Comparison of ENCODE assay signal across 14 mouse cellular contexts in the genomic region with DNA sequence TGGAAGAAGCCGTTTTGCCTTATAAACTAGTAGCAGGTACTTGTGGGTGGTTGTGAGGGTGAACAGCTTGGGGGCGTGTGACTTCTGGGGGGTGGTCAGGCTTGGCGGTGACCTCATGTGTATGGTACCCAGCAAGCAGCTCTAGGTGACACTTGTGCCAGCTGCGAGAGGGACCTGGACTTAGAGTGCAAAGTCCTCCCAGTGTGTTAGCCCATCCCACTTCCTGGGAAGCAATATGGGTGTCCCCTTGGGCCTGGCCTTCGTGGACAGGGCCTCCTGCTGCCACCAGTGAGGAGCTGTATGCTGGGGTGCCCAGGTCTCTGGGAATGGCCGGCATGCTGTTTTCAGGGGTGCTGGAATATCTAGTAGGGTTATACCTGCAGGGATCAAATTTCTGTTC. TPM values are rescaled to one million over a fixed set of nuclear protein-coding genes. Genes with fewer than 3 reads are reported as not detected.
DNase-seq lines count a peak whose midpoint lies in the region; ATAC-seq and TF ChIP-seq lines count a peak whose summit lies in the region.
"Had no signal": no experiment of that assay in that cellular context is flagged by ENCODE, and none has a peak within 500 bp of the region (broad histone marks: within the 10 kb centered on the region; RNA-seq: fewer than 3 reads in every experiment).

No protein-coding gene starts in this region.

- no peak overlapping the region for H3K4me3 ChIP-seq in kidney, embryonic 15.5 days (replicated peaks)
- H3K4me3 ChIP-seq in kidney, embryonic 14.5 days (ENCODE audit: low read length) = no peak overlapping the region
- peak overlapping the region; percentile 5; the same call in 1 of the 2 replicates for H3K4me3 ChIP-seq in testis, adult 2 months (ENCODE audit: control insufficient read depth, low read depth, low read length)
- peak overlapping the region; percentile 56 for H3K4me3 ChIP-seq in liver, embryonic 13.5 days (replicated peaks)
- no peak overlapping the region; the same call in 1 of the 2 replicates for H3K4me3 ChIP-seq in stomach, postnatal 0 days (ENCODE audit: low read depth, low read length)
- H3K4me3 ChIP-seq: heart, embryonic 15.5 days; limb, embryonic 12.5 days had no signal

- TF ChIP-seq CTCF in testis, adult 2 months (IDR thresholded peaks at IDR 0.05; ENCODE audit: control insufficient read depth, insufficient read depth, insufficient replicate concordance, low read depth, low read length) = no peak
- no peak for TF ChIP-seq CTCF in stomach, postnatal 0 days (IDR thresholded peaks at IDR 0.05; ENCODE audit: low read depth)

- 69% methylated on average over 6 of the region's 6 CpGs for WGBS in kidney, embryonic 15.5 days
- 77% methylated on average over 6 of the region's 6 CpGs for WGBS in kidney, embryonic 14.5 days
- WGBS in liver, embryonic 13.5 days (ENCODE audit: insufficient replicate concordance) = 61% methylated on average over 6 of the region's 6 CpGs
- WGBS in stomach, postnatal 0 days = 63% methylated on average over 6 of the region's 6 CpGs

- H3K9me3 ChIP-seq in kidney, embryonic 15.5 days (replicated peaks) = no peaks in the 10 kb centered on the region
- H3K9me3 ChIP-seq in kidney, embryonic 14.5 days (ENCODE audit: control insufficient read depth, low read length) = no peaks in the 10 kb centered on the region
- H3K9me3 ChIP-seq in liver, embryonic 13.5 days (replicated peaks) = no peaks in the 10 kb centered on the region
- no peaks in the 10 kb centered on the region for H3K9me3 ChIP-seq in stomach, postnatal 0 days (ENCODE audit: control insufficient read depth, low read length)
- H3K9me3 ChIP-seq: heart, embryonic 15.5 days; limb, embryonic 12.5 days had no signal

- 0 out of 2 replicates have a peak overlapping the region, but pooled peaks have one; percentile 3 for H3K4me2 ChIP-seq in kidney, embryonic 15.5 days
- H3K4me2 ChIP-seq in kidney, embryonic 14.5 days (replicated peaks; ENCODE audit: low read depth, low read length) = no peak overlapping the region
- H3K4me2 ChIP-seq in liver, embryonic 13.5 days = peak overlapping the region; percentile 57
- peak overlapping the region; percentile 62 for H3K4me2 ChIP-seq in stomach, postnatal 0 days (replicated peaks; ENCODE audit: low read depth)
- H3K4me2 ChIP-seq: heart, embryonic 15.5 days; limb, embryonic 12.5 days had no signal

- H3K36me3 ChIP-seq in kidney, embryonic 15.5 days = no peaks in the 10 kb centered on the region
- H3K36me3 ChIP-seq in kidney, embryonic 14.5 days (ENCODE audit: control insufficient read depth, insufficient read depth, low read length) = no peaks in the 10 kb centered on the region
- H3K36me3 ChIP-seq in testis, adult 2 months (ENCODE audit: control insufficient read depth, insufficient read depth, low read length) = no peaks in the 10 kb centered on the region
- peaks cover 17% of the 10 kb centered on the region for H3K36me3 ChIP-seq in liver, embryonic 13.5 days
- peaks cover 5% of the 10 kb centered on the region; the same call in 1 of the 2 replicates for H3K36me3 ChIP-seq in stomach, postnatal 0 days (ENCODE audit: control insufficient read depth, insufficient read depth, low read length)
- H3K36me3 ChIP-seq: heart, embryonic 15.5 days; limb, embryonic 12.5 days had no signal

- TF ChIP-seq EP300 in stomach, postnatal 0 days (optimal IDR thresholded peaks at IDR 0.05) = no peak

- peaks cover 43% of the 10 kb centered on the region for H3K4me1 ChIP-seq in kidney, embryonic 15.5 days
- peaks cover 26% of the 10 kb centered on the region for H3K4me1 ChIP-seq in kidney, embryonic 14.5 days (ENCODE audit: control insufficient read depth, insufficient read depth, low read length)
- peaks cover 8% of the 10 kb centered on the region for H3K4me1 ChIP-seq in testis, adult 2 months (ENCODE audit: control insufficient read depth, insufficient read depth, low read length)
- H3K4me1 ChIP-seq in liver, embryonic 13.5 days (replicated peaks) = peaks cover 51% of the 10 kb centered on the region
- peaks cover 9% of the 10 kb centered on the region; the same call in 1 of the 2 replicates for H3K4me1 ChIP-seq in stomach, postnatal 0 days (replicated peaks; ENCODE audit: control insufficient read depth, insufficient read depth)

- H3K27me3 ChIP-seq in kidney, embryonic 15.5 days = peaks cover 2% of the 10 kb centered on the region; the same call in 1 of the 2 replicates
- H3K27me3 ChIP-seq in kidney, embryonic 14.5 days (ENCODE audit: control insufficient read depth, insufficient read depth, low read length) = no peaks in the 10 kb centered on the region; the same call in 1 of the 2 replicates
- no peaks in the 10 kb centered on the region for H3K27me3 ChIP-seq in testis, adult 2 months (ENCODE audit: control insufficient read depth, insufficient read depth, low read length)
- H3K27me3 ChIP-seq in liver, embryonic 13.5 days = no peaks in the 10 kb centered on the region
- no peaks in the 10 kb centered on the region for H3K27me3 ChIP-seq in stomach, postnatal 0 days (ENCODE audit: control insufficient read depth, insufficient read depth, low read length)

- H3K27ac ChIP-seq in kidney, embryonic 15.5 days = peak overlapping the region; percentile 3; the same call in 1 of the 2 replicates
- H3K27ac ChIP-seq in kidney, embryonic 14.5 days (ENCODE audit: low read depth, low read length) = no peak overlapping the region
- H3K27ac ChIP-seq in testis, adult 2 months (ENCODE audit: control insufficient read depth, insufficient read depth, low read depth, low read length) = no peak overlapping the region
- no peak overlapping the region for H3K27ac ChIP-seq in liver, embryonic 13.5 days
- peak overlapping the region; percentile 65 for H3K27ac ChIP-seq in stomach, postnatal 0 days (replicated peaks)
- H3K27ac ChIP-seq: heart, embryonic 15.5 days; limb, embryonic 12.5 days had no signal

- H3K9ac ChIP-seq in kidney, embryonic 15.5 days = no peak overlapping the region
- H3K9ac ChIP-seq in kidney, embryonic 14.5 days (ENCODE audit: low read depth, low read length) = no peak overlapping the region
- H3K9ac ChIP-seq in liver, embryonic 13.5 days = no peak overlapping the region
- no peak overlapping the region for H3K9ac ChIP-seq in stomach, postnatal 0 days (ENCODE audit: low read length)
- H3K9ac ChIP-seq: heart, embryonic 15.5 days; limb, embryonic 12.5 days had no signal

- no peak for DNase-seq in testis, postnatal 14 days (ENCODE audit: low spot score)
- DNase-seq in liver, embryonic 13.5 days = no peak
- peak; percentile 64 for DNase-seq in stomach, postnatal 0 days (ENCODE audit: low spot score)
- no peak for DNase-seq in left cerebral cortex, adult 8-10 months (ENCODE audit: low spot score in 2 of 2)
- no peak for DNase-seq in urinary bladder, postnatal 14 days (ENCODE audit: low spot score)
- DNase-seq: cerebellum, postnatal 10 days; layer of hippocampus, postnatal 36 days; thymus, postnatal 25 days had no signal

- no peak for TF ChIP-seq POLR2A in testis, adult 2 months (IDR thresholded peaks at IDR 0.05; ENCODE audit: control insufficient read depth, low read depth, low read length)

- no peak for ATAC-seq in kidney, embryonic 15.5 days (replicated peaks; ENCODE audit: low FRiP score)
- ATAC-seq in kidney, embryonic 14.5 days (ENCODE audit: low FRiP score, low TSS enrichment) = no peak
- ATAC-seq in liver, embryonic 13.5 days (ENCODE audit: low read depth) = no peak
- ATAC-seq in stomach, postnatal 0 days (ENCODE audit: low FRiP score, low TSS enrichment) = peak; percentile 27; the same call in 1 of the 2 replicates

RNA-seq across cellular contexts. Expression of a gene that starts 5.0 kb away (rescaled TPM):
- polyA plus RNA-seq in kidney, embryonic 15.5 days (2015; fragmentation: Nextera tagmentation; extraction: Ambion mirVana) = 2.0 and 3.5 TPM in 2 replicates
- polyA plus RNA-seq in kidney, embryonic 14.5 days (2014; fragmentation: Nextera tagmentation; extraction: Ambion mirVana) = 0.71 and 1.2 TPM in 2 replicates
- polyA plus RNA-seq in testis, adult 2 months (2012; rRNA removed) = 437 and 440 TPM in 2 replicates
- polyA plus RNA-seq in liver, embryonic 13.5 days (2015; fragmentation: Nextera tagmentation; extraction: Ambion mirVana) = 13.0 and 14.8 TPM in 2 replicates
- 11.4 and 14.5 TPM in 2 replicates for polyA plus RNA-seq in stomach, postnatal 0 days (2015; fragmentation: Nextera tagmentation; extraction: Ambion mirVana)
- 1 to 10 TPM in 1 of 4 experiments, under 1 TPM in 3; 0.39 to 1.5 (median 0.74) TPM for total RNA-seq in left cerebral cortex, adult 8-10 months (2022)
- total RNA-seq: megakaryocyte-erythroid progenitor cell, adult 5-6 weeks had no signal

RNA-seq across cellular contexts. Expression of a gene that starts 7.6 kb away (rescaled TPM):
- polyA plus RNA-seq in kidney, embryonic 15.5 days (2015; fragmentation: Nextera tagmentation; extraction: Ambion mirVana) = 2.3 and 3.3 TPM in 2 replicates
- 4.6 and 5.0 TPM in 2 replicates for polyA plus RNA-seq in kidney, embryonic 14.5 days (2014; fragmentation: Nextera tagmentation; extraction: Ambion mirVana)
- 14.8 and 16.0 TPM in 2 replicates for polyA plus RNA-seq in testis, adult 2 months (2012; rRNA removed)
- 0.05 TPM in 1 of 2 replicates, not detected in the other for polyA plus RNA-seq in liver, embryonic 13.5 days (2015; fragmentation: Nextera tagmentation; extraction: Ambion mirVana)
- polyA plus RNA-seq in stomach, postnatal 0 days (2015; fragmentation: Nextera tagmentation; extraction: Ambion mirVana) = 1.5 and 1.6 TPM in 2 replicates
- 10 to 100 TPM; 91.8 to 100.0 (median 96.7) TPM for total RNA-seq in left cerebral cortex, adult 8-10 months (2022)
- total RNA-seq: megakaryocyte-erythroid progenitor cell, adult 5-6 weeks had no signal

RNA-seq across cellular contexts. Expression of a gene that starts 44.2 kb away (rescaled TPM):
- 11.7 and 12.8 TPM in 2 replicates for polyA plus RNA-seq in kidney, embryonic 15.5 days (2015; fragmentation: Nextera tagmentation; extraction: Ambion mirVana)
- 10.8 and 12.1 TPM in 2 replicates for polyA plus RNA-seq in kidney, embryonic 14.5 days (2014; fragmentation: Nextera tagmentation; extraction: Ambion mirVana)
- 5.3 and 5.4 TPM in 2 replicates for polyA plus RNA-seq in testis, adult 2 months (2012; rRNA removed)
- 7.3 and 7.7 TPM in 2 replicates for polyA plus RNA-seq in liver, embryonic 13.5 days (2015; fragmentation: Nextera tagmentation; extraction: Ambion mirVana)
- 22.0 and 24.0 TPM in 2 replicates for polyA plus RNA-seq in stomach, postnatal 0 days (2015; fragmentation: Nextera tagmentation; extraction: Ambion mirVana)
- 10 to 100 TPM; 29.0 to 31.0 (median 30.1) TPM for total RNA-seq in left cerebral cortex, adult 8-10 months (2022)

Comparison
In these comparisons a context has a peak if more than half of its experiments do, and no peak if none do; other contexts are left out.
1. H3K27ac ChIP-seq: peak in kidney, embryonic 15.5 days (single experiment) and stomach, postnatal 0 days (single experiment); none in kidney, embryonic 14.5 days (single experiment), testis, adult 2 months (single experiment) and liver, embryonic 13.5 days (single experiment).
2. H3K4me3 ChIP-seq: peak in testis, adult 2 months (single experiment) and liver, embryonic 13.5 days (single experiment); none in kidney, embryonic 15.5 days (single experiment), kidney, embryonic 14.5 days (single experiment) and stomach, postnatal 0 days (single experiment).
3. RNA of a gene that starts 5.0 kb away (polyA plus RNA-seq): 437 to 440 TPM in testis, adult 2 months; 13.0 to 14.8 TPM in liver, embryonic 13.5 days, 11.4 to 14.5 TPM in stomach, postnatal 0 days, 2.0 to 3.5 TPM in kidney, embryonic 15.5 days and 0.71 to 1.2 TPM in kidney, embryonic 14.5 days; every median in the first group is over 10 times any median in the second.